Mouse (Mus musculus): ENCODE measurements around the gene Utrn. TPM values are rescaled to one million over a fixed set of nuclear protein-coding genes. Genes with fewer than 3 reads are reported as not detected.

Gene Utrn
- polyA plus RNA-seq, 1 experiment from 2014 or later, result 27.5 TPM

- Histone ChIP-seq H3K4me3 (replicated peaks) (no peak overlapping the region), H3K9ac (replicated peaks) (no peak overlapping the region), H3K4me1 (no peaks in the 10 kb centered on the region), H3K4me2 (no peak overlapping the region), H3K36me3 (no peaks in the 10 kb centered on the region), H3K27ac (replicated peaks) (no peak overlapping the region), H3K27me3 (replicated peaks) (no peaks in the 10 kb centered on the region), H3K9me3 (replicated peaks) (no peaks in the 10 kb centered on the region)
- no peak for ATAC-seq (ENCODE audit: low FRiP score)
- WGBS, result 66% methylated on average over 3 of the region's 3 CpGs
Observed at GRCm38 (mm10) chr10:12790881-12791280, 78.3 kb downstream of the Utrn start.

GRCm38 (mm10) chr10:12788529-12788928 lies 80.6 kb downstream of the Utrn start:
- Histone ChIP-seq H3K27ac (replicated peaks) (no peak overlapping the region), H3K9me3 (replicated peaks) (no peaks in the 10 kb centered on the region), H3K4me2 (no peak overlapping the region), H3K4me1 (no peaks in the 10 kb centered on the region), H3K27me3 (replicated peaks) (no peaks in the 10 kb centered on the region), H3K36me3 (no peaks in the 10 kb centered on the region), H3K4me3 (replicated peaks) (no peak overlapping the region), H3K9ac (replicated peaks) (no peak overlapping the region)
- ATAC-seq (ENCODE audit: low FRiP score), result no peak
- WGBS, result 97% methylated on average over 1 of the region's 1 CpGs

GRCm38 (mm10) chr10:12787965-12788364 lies 81.2 kb downstream of the Utrn start:
- no peak overlapping the region for H3K4me3 ChIP-seq (replicated peaks)
- no peak overlapping the region for H3K4me2 ChIP-seq
- H3K27ac ChIP-seq (replicated peaks), result no peak overlapping the region
- ATAC-seq (ENCODE audit: low FRiP score), result no peak
- no peaks in the 10 kb centered on the region for H3K4me1 ChIP-seq
- H3K9ac ChIP-seq (replicated peaks), result no peak overlapping the region
- no peaks in the 10 kb centered on the region for H3K27me3 ChIP-seq (replicated peaks)
- H3K9me3 ChIP-seq (replicated peaks), result no peaks in the 10 kb centered on the region
- H3K36me3 ChIP-seq, result no peaks in the 10 kb centered on the region
- 88% methylated on average over 6 of the region's 6 CpGs for WGBS

GRCm38 (mm10) chr10:12785299-12785698 lies 83.9 kb downstream of the Utrn start:
- H3K9me3 ChIP-seq (replicated peaks), result no peaks in the 10 kb centered on the region
- H3K4me2 ChIP-seq, result no peak overlapping the region
- no peaks in the 10 kb centered on the region for H3K27me3 ChIP-seq (replicated peaks)
- H3K4me1 ChIP-seq, result no peaks in the 10 kb centered on the region
- ATAC-seq (ENCODE audit: low FRiP score), result no peak
- no peak overlapping the region for H3K4me3 ChIP-seq (replicated peaks)
- H3K9ac ChIP-seq (replicated peaks), result no peak overlapping the region
- H3K36me3 ChIP-seq, result no peaks in the 10 kb centered on the region
- H3K27ac ChIP-seq (replicated peaks), result no peak overlapping the region
- 84% methylated on average over 5 of the region's 5 CpGs for whole genome bisulfite sequencing

GRCm38 (mm10) chr10:12781381-12781907 lies 87.7 kb downstream of the Utrn start:
- Histone ChIP-seq H3K9ac (replicated peaks) (no peak overlapping the region), H3K4me2 (no peak overlapping the region), H3K4me1 (no peaks in the 10 kb centered on the region), H3K4me3 (replicated peaks) (no peak overlapping the region), H3K27me3 (replicated peaks) (no peaks in the 10 kb centered on the region), H3K9me3 (replicated peaks) (no peaks in the 10 kb centered on the region), H3K36me3 (no peaks in the 10 kb centered on the region), H3K27ac (replicated peaks) (no peak overlapping the region)
- no peak for ATAC-seq (ENCODE audit: low FRiP score)
- 87% methylated on average over 4 of the region's 4 CpGs for WGBS

GRCm38 (mm10) chr10:12773178-12773577 lies 96.0 kb downstream of the Utrn start:
- Histone ChIP-seq H3K27ac (replicated peaks) (no peak overlapping the region), H3K4me1 (no peaks in the 10 kb centered on the region), H3K4me3 (replicated peaks) (no peak overlapping the region), H3K4me2 (no peak overlapping the region), H3K9ac (replicated peaks) (no peak overlapping the region), H3K36me3 (no peaks in the 10 kb centered on the region), H3K9me3 (replicated peaks) (no peaks in the 10 kb centered on the region), H3K27me3 (replicated peaks) (no peaks in the 10 kb centered on the region)
- 50% methylated on average over 6 of the region's 6 CpGs for WGBS
- ATAC-seq (ENCODE audit: low FRiP score), result no peak

GRCm38 (mm10) chr10:12771511-12771910 lies 97.7 kb downstream of the Utrn start:
- Histone ChIP-seq H3K27me3 (replicated peaks) (no peaks in the 10 kb centered on the region), H3K9ac (replicated peaks) (no peak overlapping the region), H3K27ac (replicated peaks) (no peak overlapping the region), H3K4me2 (no peak overlapping the region), H3K9me3 (replicated peaks) (no peaks in the 10 kb centered on the region), H3K36me3 (no peaks in the 10 kb centered on the region), H3K4me3 (replicated peaks) (no peak overlapping the region), H3K4me1 (no peaks in the 10 kb centered on the region)
- no peak for ATAC-seq (ENCODE audit: low FRiP score)
- WGBS, result 90% methylated on average over 2 of the region's 2 CpGs

- no peak overlapping the region for H3K4me3 ChIP-seq (replicated peaks)
- no peak for ATAC-seq (ENCODE audit: low FRiP score)
- no peak overlapping the region for H3K27ac ChIP-seq (replicated peaks)
- H3K4me1 ChIP-seq, result peaks cover 10% of the 10 kb centered on the region
- no peak overlapping the region for H3K9ac ChIP-seq (replicated peaks)
- H3K27me3 ChIP-seq (replicated peaks), result no peaks in the 10 kb centered on the region
- H3K9me3 ChIP-seq (replicated peaks), result no peaks in the 10 kb centered on the region
- no peaks in the 10 kb centered on the region for H3K36me3 ChIP-seq
- WGBS, result 44% methylated on average over 3 of the region's 3 CpGs
- no peak overlapping the region for H3K4me2 ChIP-seq
Observed at GRCm38 (mm10) chr10:12762668-12763067, 106.5 kb downstream of the Utrn start.

GRCm38 (mm10) chr10:12758702-12758988 lies 110.5 kb downstream of the Utrn start:
- Histone ChIP-seq H3K4me2 (peak overlapping the region; percentile 29), H3K9ac (replicated peaks) (no peak overlapping the region)
- ATAC-seq (ENCODE audit: low FRiP score), result no peak

GRCm38 (mm10) chr10:12757943-12758701 lies 111.0 kb downstream of the Utrn start:
- Histone ChIP-seq H3K9me3 (replicated peaks) (no peaks in the 10 kb centered on the region), H3K4me2 (peak overlapping the region; percentile 29), H3K36me3 (no peaks in the 10 kb centered on the region), H3K27ac (replicated peaks) (peak overlapping the region; percentile 45; the same call in 1 of the 2 replicates), H3K4me3 (replicated peaks) (no peak overlapping the region), H3K9ac (replicated peaks) (no peak overlapping the region), H3K27me3 (replicated peaks) (no peaks in the 10 kb centered on the region), H3K4me1 (peaks cover 10% of the 10 kb centered on the region)
- ATAC-seq (ENCODE audit: low FRiP score), result peak; percentile 61; the same call in 1 of the 2 replicates
- WGBS, result 30% methylated on average over 5 of the region's 5 CpGs

More at GRCm38 (mm10) chr10:12758702-12758988, 110.5 kb downstream of the Utrn start:
- H3K4me3 ChIP-seq (replicated peaks), result no peak overlapping the region
- H3K36me3 ChIP-seq, result no peaks in the 10 kb centered on the region
- WGBS, result 14% methylated on average over 6 of the region's 6 CpGs
- no peak overlapping the region for H3K27ac ChIP-seq (replicated peaks)
- H3K4me1 ChIP-seq, result peaks cover 10% of the 10 kb centered on the region
- H3K9me3 ChIP-seq (replicated peaks), result no peaks in the 10 kb centered on the region
- H3K27me3 ChIP-seq (replicated peaks), result no peaks in the 10 kb centered on the region

- Histone ChIP-seq H3K4me2 (no peak overlapping the region), H3K36me3 (no peaks in the 10 kb centered on the region), H3K27ac (replicated peaks) (no peak overlapping the region), H3K27me3 (replicated peaks) (no peaks in the 10 kb centered on the region), H3K9ac (replicated peaks) (no peak overlapping the region), H3K4me1 (peaks cover 10% of the 10 kb centered on the region), H3K4me3 (replicated peaks) (no peak overlapping the region), H3K9me3 (replicated peaks) (no peaks in the 10 kb centered on the region)
- 89% methylated on average over 4 of the region's 4 CpGs for WGBS
- no peak for ATAC-seq (ENCODE audit: low FRiP score)
Observed at GRCm38 (mm10) chr10:12756692-12757091, 112.5 kb downstream of the Utrn start.

- Histone ChIP-seq H3K4me1 (peaks cover 10% of the 10 kb centered on the region), H3K4me2 (no peak overlapping the region), H3K9ac (replicated peaks) (no peak overlapping the region), H3K9me3 (replicated peaks) (no peaks in the 10 kb centered on the region), H3K36me3 (no peaks in the 10 kb centered on the region), H3K4me3 (replicated peaks) (no peak overlapping the region), H3K27me3 (replicated peaks) (no peaks in the 10 kb centered on the region), H3K27ac (replicated peaks) (no peak overlapping the region)
- ATAC-seq (ENCODE audit: low FRiP score), result no peak
- 95% methylated on average over 2 of the region's 2 CpGs for WGBS
Observed at GRCm38 (mm10) chr10:12754911-12755310, 114.3 kb downstream of the Utrn start.

All from neural tube, embryonic 15.5 days (tissue).